Mouse (Mus musculus) intestine, embryonic 16.5 days (tissue): ENCODE measurements around the gene Chd1l. TPM values are rescaled to one million over a fixed set of nuclear protein-coding genes. Genes with fewer than 3 reads are reported as not detected.

Source experiments
- ATAC-seq: fragments of 200-750 bp; cut with Nextera tagmentation; 2 replicates; pipeline ENCODE4 v1.8.0; 2017; ENCODE audit warnings: moderate TSS enrichment, moderate library complexity
- H3K27ac ChIP-seq: fragments of 300-500 bp; sonication (generic); 2 replicates; pipeline ENCODE4 v1.5.1; 2014; ENCODE audit warnings: mild to moderate bottlenecking, low read length
- H3K27me3 ChIP-seq: fragments of 300-500 bp; sonication (generic); replicated peaks from 2 replicates; pipeline ENCODE4 v1.6.1; 2014; ENCODE audit warnings: low read length, control low read depth, mixed read lengths; ENCODE audit not compliant: control insufficient read depth, insufficient read depth
- H3K36me3 ChIP-seq: fragments of 300-500 bp; sonication (generic); 2 replicates; pipeline ENCODE4 v1.6.1; 2014; ENCODE audit warnings: low read length, control low read depth; ENCODE audit not compliant: control insufficient read depth, insufficient read depth
- H3K4me1 ChIP-seq: fragments of 300-500 bp; sonication (generic); 2 replicates; pipeline ENCODE4 v1.6.1; 2014; ENCODE audit warnings: low read length, control low read depth, mixed read lengths; ENCODE audit not compliant: control insufficient read depth, insufficient read depth
- H3K4me2 ChIP-seq: fragments of 300-500 bp; sonication (generic); 2 replicates; pipeline ENCODE4 v1.6.1; 2014; ENCODE audit warnings: low read depth, low read length, control low read depth
- H3K4me3 ChIP-seq: fragments of 300-500 bp; sonication (generic); 2 replicates; pipeline ENCODE4 v1.5.1; 2014; ENCODE audit warnings: mild to moderate bottlenecking, low read length
- H3K9ac ChIP-seq: fragments of 300-500 bp; sonication (generic); 2 replicates; pipeline ENCODE4 v1.6.1; 2014; ENCODE audit warnings: low read depth, low read length
- H3K9me3 ChIP-seq: fragments of 300-500 bp; sonication (generic); 2 replicates; pipeline ENCODE4 v1.6.1; 2016; ENCODE audit warnings: low read length, control low read depth; ENCODE audit not compliant: control insufficient read depth
- WGBS: fragments of 180-500 bp; shearing (Covaris S2); extraction: QIAGEN DNeasy Blood & Tissue Kit; methylation state at CpG from one replicate; pipeline ENCODE4 v1.1.7; 2014; 5-methylcytosine and 5-hydroxymethylcytosine counted together
- polyA plus RNA-seq: library from polyadenylated mRNA; unstranded; fragments of >200 nt; fragmentation: Nextera tagmentation; extraction: Ambion mirVana; gene quantifications from 2 replicates; pipeline ENCODE4 v1.2.1, GENCODE M21; 2015

The Chd1l gene
- polyA plus RNA-seq, 1 experiment from 2014 or later = 17.3 TPM

DNA sequence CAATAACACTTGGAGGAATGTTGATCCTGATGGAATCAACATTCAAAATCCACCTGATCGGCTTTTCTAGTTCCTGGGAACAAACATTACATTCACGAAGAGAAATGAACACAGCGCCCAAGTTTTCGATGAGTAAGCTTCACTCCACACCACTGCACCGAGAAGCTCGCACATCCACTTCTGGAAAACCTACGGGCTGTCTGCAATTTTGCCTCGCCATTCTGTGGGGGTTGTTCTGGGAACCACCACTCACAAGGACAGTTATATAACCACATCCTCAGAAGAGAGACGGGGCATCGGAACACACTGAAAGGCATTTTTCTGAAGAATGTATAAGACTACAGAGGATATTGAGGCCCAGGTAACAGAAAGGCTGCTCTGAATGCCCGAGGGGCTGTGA lies 90.1 kb downstream of the Chd1l start:
- Histone ChIP-seq H3K27ac (no peak overlapping the region), H3K9me3 (no peaks in the 10 kb centered on the region; the same call in 1 of the 2 replicates), H3K9ac (no peak overlapping the region), H3K27me3 (no peaks in the 10 kb centered on the region), H3K4me2 (no peak overlapping the region), H3K4me3 (no peak overlapping the region), H3K36me3 (no peaks in the 10 kb centered on the region), H3K4me1 (no peaks in the 10 kb centered on the region)
- WGBS = 95% methylated on average over 11 of the region's 11 CpGs
- ATAC-seq = no peak

DNA sequence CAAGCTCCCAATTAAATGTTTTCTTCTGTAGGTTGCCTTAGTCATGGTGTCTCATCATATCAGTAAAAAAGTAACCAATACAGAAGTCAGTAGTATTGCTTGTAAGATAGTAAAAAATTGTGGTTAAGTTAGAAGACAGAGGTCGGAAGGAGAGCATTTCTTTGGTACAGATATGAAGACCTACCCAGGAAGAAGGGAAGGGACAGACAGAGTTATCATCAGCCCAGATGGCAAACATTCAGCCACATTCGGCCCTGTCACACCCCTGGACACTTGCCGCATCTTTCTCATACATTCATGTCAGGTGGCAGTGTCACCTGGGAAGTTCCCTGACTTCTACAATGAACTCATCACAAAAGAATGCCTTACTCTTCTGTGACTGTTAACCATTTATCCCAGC lies 97.7 kb downstream of the Chd1l start:
- no peak overlapping the region for H3K27ac ChIP-seq
- H3K9me3 ChIP-seq = no peaks in the 10 kb centered on the region
- no peak overlapping the region for H3K9ac ChIP-seq
- ATAC-seq = no peak
- 86% methylated on average over 3 of the region's 3 CpGs for WGBS
- no peaks in the 10 kb centered on the region for H3K36me3 ChIP-seq
- H3K4me1 ChIP-seq = no peaks in the 10 kb centered on the region
- H3K4me3 ChIP-seq = no peak overlapping the region
- H3K4me2 ChIP-seq = no peak overlapping the region
- H3K27me3 ChIP-seq = no peaks in the 10 kb centered on the region

Other genes starting within 250 kb of the Chd1l start
- gene Olfr1402, start 188.2 kb downstream of the Chd1l start, polyA plus RNA-seq = not detected in 2 replicates
- gene Fmo5, start 18.6 kb upstream of the Chd1l start, polyA plus RNA-seq = 50.4 and 57.8 TPM in 2 replicates
- 5.5 and 5.8 TPM in 2 replicates for gene Prkab2, start 48.0 kb upstream of the Chd1l start, polyA plus RNA-seq
- not detected in 2 replicates for gene Gm17651, start 64.5 kb upstream of the Chd1l start, polyA plus RNA-seq